Mouse (Mus musculus) kidney, adult 2 months (tissue): ENCODE measurements at regions not wholly inside any gene's neighbourhood (a gene's known extent, or its start where the extent isn't known, plus 50 kb on each side); places are given as distances from the start of the nearest gene placed in this dataset.

Source experiments
- CTCF ChIP-seq: fragments of 200-500 bp; conservative IDR thresholded peaks from 2 replicates; pipeline ENCODE4 v1.5.1; 2011; ENCODE audit warnings: low read depth, mild to moderate bottlenecking, control low read depth, low read length, moderate library complexity, mixed read lengths; ENCODE audit not compliant: insufficient read depth, insufficient read length
- POLR2A ChIP-seq: fragments of 200-500 bp; IDR thresholded peaks from one replicate; pipeline ENCODE4 v1.6.1; 2011; ENCODE audit warnings: low read depth, low read length, control low read depth

DNA sequence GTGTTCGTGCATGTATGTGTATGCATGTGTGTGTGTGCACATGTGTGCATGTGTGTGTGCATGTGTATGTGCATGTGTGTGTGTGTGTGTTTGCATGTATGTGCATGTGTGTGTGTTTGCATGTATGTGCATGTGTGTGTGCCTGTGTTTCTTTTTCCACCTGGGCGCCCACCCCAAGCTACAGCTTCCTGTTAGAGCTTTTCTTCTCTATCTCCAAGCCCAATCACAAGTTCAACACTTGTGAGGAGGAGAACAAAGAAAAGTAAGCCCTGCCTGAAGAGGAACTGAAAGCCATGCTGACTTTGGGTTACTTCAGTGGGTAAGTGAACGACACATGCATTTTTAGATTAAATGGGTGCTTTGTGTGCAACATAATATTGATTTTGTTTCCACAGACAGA, 177.4 kb downstream of the Cd83 start:
- TF ChIP-seq CTCF (no peak), POLR2A (no peak)
